Mouse (Mus musculus): ENCODE results near the gene Prss38. TPM values are rescaled to one million over a fixed set of nuclear protein-coding genes. Genes with fewer than 3 reads are reported as not detected.

Gene Prss38
- 0.10 TPM in 1 of 2 replicates, not detected in the other for polyA plus RNA-seq (2015; fragmentation: Nextera tagmentation; extraction: Ambion mirVana)

GRCm38 (mm10) chr11:59375475-59375874 lies at the start of gene Prss38:
TSS of gene Prss38 (minus strand) at chr11:59375657.
- H3K9me3 ChIP-seq, result no peaks in the 10 kb centered on the region
- ATAC-seq (ENCODE audit: insufficient read depth, low FRiP score, low read depth), result no peak
- no peak within 1 kb of the TSS for H3K4me3 ChIP-seq (replicated peaks)
- H3K27ac ChIP-seq, result no peak within 1 kb of the TSS
- no peaks in the 10 kb centered on the region for H3K36me3 ChIP-seq
- H3K9ac ChIP-seq, result no peak within 1 kb of the TSS
- H3K4me1 ChIP-seq, result no peaks in the 10 kb centered on the region
- no peak within 1 kb of the TSS for H3K4me2 ChIP-seq
- H3K27me3 ChIP-seq (replicated peaks), result no peaks in the 10 kb centered on the region
- 79% methylated on average over 16 of the region's 16 CpGs for WGBS

GRCm38 (mm10) chr11:59423010-59423588 lies 47.6 kb upstream of the Prss38 start:
- Histone ChIP-seq H3K4me1 (no peaks in the 10 kb centered on the region), H3K4me3 (replicated peaks) (no peak overlapping the region), H3K27me3 (replicated peaks) (no peaks in the 10 kb centered on the region), H3K36me3 (peaks cover 34% of the 10 kb centered on the region; the same call in 1 of the 2 replicates), H3K9ac (no peak overlapping the region), H3K9me3 (no peaks in the 10 kb centered on the region), H3K4me2 (no peak overlapping the region), H3K27ac (peak overlapping the region; percentile 67)
- ATAC-seq (ENCODE audit: insufficient read depth, low FRiP score, low read depth), result no peak
- 61% methylated on average over 5 of the region's 5 CpGs for WGBS

- Histone ChIP-seq H3K4me3 (replicated peaks) (no peak overlapping the region), H3K36me3 (peaks cover 25% of the 10 kb centered on the region; the same call in 1 of the 2 replicates), H3K27ac (peak overlapping the region; percentile 40; the same call in 1 of the 2 replicates), H3K9ac (no peak overlapping the region), H3K27me3 (replicated peaks) (no peaks in the 10 kb centered on the region), H3K4me1 (no peaks in the 10 kb centered on the region), H3K4me2 (no peak overlapping the region), H3K9me3 (no peaks in the 10 kb centered on the region)
- no peak for ATAC-seq (ENCODE audit: insufficient read depth, low FRiP score, low read depth)
- WGBS, result 81% methylated on average over 2 of the region's 2 CpGs
Observed at GRCm38 (mm10) chr11:59421967-59422366, 46.5 kb upstream of the Prss38 start.

- Histone ChIP-seq H3K4me3 (replicated peaks) (no peak overlapping the region), H3K36me3 (peaks cover 25% of the 10 kb centered on the region; the same call in 1 of the 2 replicates), H3K9me3 (no peaks in the 10 kb centered on the region), H3K27me3 (replicated peaks) (no peaks in the 10 kb centered on the region), H3K4me2 (no peak overlapping the region), H3K9ac (no peak overlapping the region), H3K4me1 (no peaks in the 10 kb centered on the region), H3K27ac (no peak overlapping the region)
- WGBS, result 78% methylated on average over 8 of the region's 8 CpGs
- no peak for ATAC-seq (ENCODE audit: insufficient read depth, low FRiP score, low read depth)
Observed at GRCm38 (mm10) chr11:59421436-59421835, 46.0 kb upstream of the Prss38 start.

- no peak overlapping the region for H3K4me3 ChIP-seq (replicated peaks)
- H3K4me1 ChIP-seq, result no peaks in the 10 kb centered on the region
- 65% methylated on average over 5 of the region's 5 CpGs for WGBS
- no peak overlapping the region for H3K27ac ChIP-seq
- H3K9me3 ChIP-seq, result no peaks in the 10 kb centered on the region
- peaks cover 19% of the 10 kb centered on the region; the same call in 1 of the 2 replicates for H3K36me3 ChIP-seq
- no peak overlapping the region for H3K9ac ChIP-seq
- H3K27me3 ChIP-seq (replicated peaks), result no peaks in the 10 kb centered on the region
- no peak overlapping the region for H3K4me2 ChIP-seq
- no peak for ATAC-seq (ENCODE audit: insufficient read depth, low FRiP score, low read depth)
Observed at GRCm38 (mm10) chr11:59418708-59419107, 43.3 kb upstream of the Prss38 start.

GRCm38 (mm10) chr11:59412999-59413863 lies 37.8 kb upstream of the Prss38 start:
- no peak overlapping the region for H3K4me2 ChIP-seq
- ATAC-seq (ENCODE audit: insufficient read depth, low FRiP score, low read depth), result no peak
- H3K27ac ChIP-seq, result peak overlapping the region; percentile 26; the same call in 1 of the 2 replicates

GRCm38 (mm10) chr11:59412058-59412457 lies 36.6 kb upstream of the Prss38 start:
- Histone ChIP-seq H3K4me1 (peaks cover 19% of the 10 kb centered on the region), H3K9ac (no peak overlapping the region), H3K9me3 (no peaks in the 10 kb centered on the region), H3K27ac (no peak overlapping the region), H3K36me3 (no peaks in the 10 kb centered on the region), H3K4me3 (replicated peaks) (no peak overlapping the region), H3K27me3 (replicated peaks) (no peaks in the 10 kb centered on the region), H3K4me2 (no peak overlapping the region)
- 75% methylated on average over 6 of the region's 6 CpGs for WGBS
- ATAC-seq (ENCODE audit: insufficient read depth, low FRiP score, low read depth), result no peak

More at GRCm38 (mm10) chr11:59412999-59413863, 37.8 kb upstream of the Prss38 start:
- WGBS, result 72% methylated on average over 13 of the region's 13 CpGs
- no peaks in the 10 kb centered on the region for H3K27me3 ChIP-seq (replicated peaks)
- H3K9me3 ChIP-seq, result no peaks in the 10 kb centered on the region
- H3K4me3 ChIP-seq (replicated peaks), result no peak overlapping the region
- peaks cover 19% of the 10 kb centered on the region for H3K4me1 ChIP-seq
- H3K9ac ChIP-seq, result no peak overlapping the region
- H3K36me3 ChIP-seq, result no peaks in the 10 kb centered on the region

GRCm38 (mm10) chr11:59410851-59411250 lies 35.4 kb upstream of the Prss38 start:
- ATAC-seq (ENCODE audit: insufficient read depth, low FRiP score, low read depth), result no peak
- WGBS, result 53% methylated on average over 2 of the region's 2 CpGs

GRCm38 (mm10) chr11:59405761-59406160 lies 30.3 kb upstream of the Prss38 start:
- Histone ChIP-seq H3K9me3 (no peaks in the 10 kb centered on the region), H3K4me1 (0 out of 2 replicates have a peak, but pooled peaks cover under 1% of the 10 kb centered on the region), H3K36me3 (no peaks in the 10 kb centered on the region), H3K27me3 (replicated peaks) (no peaks in the 10 kb centered on the region), H3K4me2 (no peak overlapping the region), H3K4me3 (replicated peaks) (no peak overlapping the region), H3K9ac (no peak overlapping the region), H3K27ac (no peak overlapping the region)
- 90% methylated on average over 1 of the region's 1 CpGs for WGBS
- no peak for ATAC-seq (ENCODE audit: insufficient read depth, low FRiP score, low read depth)

More at GRCm38 (mm10) chr11:59410851-59411250, 35.4 kb upstream of the Prss38 start:
- Histone ChIP-seq H3K27ac (peak overlapping the region; percentile 35; the same call in 1 of the 2 replicates), H3K9ac (no peak overlapping the region), H3K4me3 (replicated peaks) (no peak overlapping the region), H3K9me3 (no peaks in the 10 kb centered on the region), H3K27me3 (replicated peaks) (no peaks in the 10 kb centered on the region), H3K36me3 (no peaks in the 10 kb centered on the region), H3K4me1 (peaks cover 19% of the 10 kb centered on the region), H3K4me2 (no peak overlapping the region)

- WGBS, result 69% methylated on average over 2 of the region's 2 CpGs
Observed at GRCm38 (mm10) chr11:59400876-59401275, 25.4 kb upstream of the Prss38 start.

GRCm38 (mm10) chr11:59399830-59400229 lies 24.4 kb upstream of the Prss38 start:
- H3K36me3 ChIP-seq, result no peaks in the 10 kb centered on the region
- no peak overlapping the region for H3K9ac ChIP-seq
- peaks cover 8% of the 10 kb centered on the region; the same call in 1 of the 2 replicates for H3K4me1 ChIP-seq
- H3K4me2 ChIP-seq, result no peak overlapping the region
- WGBS, result 55% methylated on average over 8 of the region's 8 CpGs
- H3K27ac ChIP-seq, result no peak overlapping the region
- no peak for ATAC-seq (ENCODE audit: insufficient read depth, low FRiP score, low read depth)
- no peak overlapping the region for H3K4me3 ChIP-seq (replicated peaks)
- H3K27me3 ChIP-seq (replicated peaks), result no peaks in the 10 kb centered on the region
- no peaks in the 10 kb centered on the region for H3K9me3 ChIP-seq

More at GRCm38 (mm10) chr11:59400876-59401275, 25.4 kb upstream of the Prss38 start:
- Histone ChIP-seq H3K4me1 (peaks cover 8% of the 10 kb centered on the region; the same call in 1 of the 2 replicates), H3K4me3 (replicated peaks) (no peak overlapping the region), H3K9me3 (no peaks in the 10 kb centered on the region), H3K9ac (no peak overlapping the region), H3K4me2 (no peak overlapping the region), H3K36me3 (no peaks in the 10 kb centered on the region), H3K27ac (no peak overlapping the region), H3K27me3 (replicated peaks) (no peaks in the 10 kb centered on the region)
- ATAC-seq (ENCODE audit: insufficient read depth, low FRiP score, low read depth), result no peak
